Mouse (Mus musculus) liver, embryonic 16.5 days (tissue): ENCODE data around the gene Sema6d. TPM values are rescaled to one million over a fixed set of nuclear protein-coding genes. Genes with fewer than 3 reads are reported as not detected.

Experiments
- ATAC-seq: fragments of 200-750 bp; cut with Nextera tagmentation; 2 replicates; pipeline ENCODE4 v1.8.0; 2017; ENCODE audit warnings: low read depth, mild to moderate bottlenecking, moderate number of reproducible peaks, moderate library complexity
- H3K27ac ChIP-seq: fragments of 300-500 bp; sonication (generic); 2 replicates; pipeline ENCODE4 v1.5.1; 2014; ENCODE audit warnings: mild to moderate bottlenecking, low read length
- H3K27me3 ChIP-seq: fragments of 300-500 bp; sonication (generic); 2 replicates; pipeline ENCODE4 v1.6.1; 2014; ENCODE audit warnings: low read depth, low read length, mixed read lengths; ENCODE audit not compliant: control insufficient read depth, insufficient read depth
- H3K36me3 ChIP-seq: fragments of 300-500 bp; sonication (generic); 2 replicates; pipeline ENCODE4 v1.6.1; 2014; ENCODE audit warnings: mild to moderate bottlenecking; ENCODE audit not compliant: control insufficient read depth, insufficient read depth
- H3K4me1 ChIP-seq: fragments of 300-500 bp; sonication (generic); 2 replicates; pipeline ENCODE4 v1.6.1; 2014; ENCODE audit warnings: low read depth, low read length, mixed read lengths; ENCODE audit not compliant: control insufficient read depth
- H3K4me2 ChIP-seq: fragments of 300-500 bp; sonication (generic); 2 replicates; pipeline ENCODE4 v1.6.1; 2014; ENCODE audit warnings: low read depth, low read length, mixed read lengths
- H3K4me3 ChIP-seq: fragments of 300-500 bp; sonication (generic); 2 replicates; pipeline ENCODE4 v1.5.1; 2014; ENCODE audit warnings: low read depth, mild to moderate bottlenecking, low read length
- H3K9ac ChIP-seq: fragments of 300-500 bp; sonication (generic); 2 replicates; pipeline ENCODE4 v1.6.1; 2014; ENCODE audit warnings: low read depth, low read length
- H3K9me3 ChIP-seq: fragments of 300-500 bp; sonication (generic); replicated peaks from 2 replicates; pipeline ENCODE4 v1.6.1; 2016; ENCODE audit warnings: low read length; ENCODE audit not compliant: control insufficient read depth
- WGBS: fragments of 180-500 bp; shearing (Covaris S2); extraction: QIAGEN DNeasy Blood & Tissue Kit; methylation state at CpG from one replicate; pipeline ENCODE4 v1.1.7; 2014; ENCODE audit not compliant: insufficient replicate concordance; 5-methylcytosine and 5-hydroxymethylcytosine counted together
- polyA plus RNA-seq: library from polyadenylated mRNA; unstranded; fragments of >200 nt; fragmentation: Nextera tagmentation; extraction: Ambion mirVana; gene quantifications from 2 replicates; pipeline ENCODE4 v1.2.1, GENCODE M21; 2015

Sema6d gene
- polyA plus RNA-seq, 1 experiment from 2014 or later: 4.8 TPM

- no peak overlapping the region for H3K27ac ChIP-seq
- no peak overlapping the region for H3K4me3 ChIP-seq
- H3K36me3 ChIP-seq: no peaks in the 10 kb centered on the region
- no peak overlapping the region for H3K4me2 ChIP-seq
- H3K9me3 ChIP-seq: no peaks in the 10 kb centered on the region
- no peaks in the 10 kb centered on the region for H3K4me1 ChIP-seq
- no peaks in the 10 kb centered on the region for H3K27me3 ChIP-seq
- no peak for ATAC-seq
- 61% methylated on average over 2 of the region's 2 CpGs for WGBS
- H3K9ac ChIP-seq: no peak overlapping the region
Measured at GRCm38 (mm10) chr2:124293601-124294000, 203.8 kb downstream of the Sema6d start.

GRCm38 (mm10) chr2:124298351-124298750, 208.6 kb downstream of the Sema6d start:
- Histone ChIP-seq H3K36me3 (no peaks in the 10 kb centered on the region), H3K4me1 (no peaks in the 10 kb centered on the region), H3K27me3 (no peaks in the 10 kb centered on the region), H3K9me3 (no peaks in the 10 kb centered on the region), H3K9ac (no peak overlapping the region), H3K4me2 (no peak overlapping the region), H3K27ac (no peak overlapping the region), H3K4me3 (no peak overlapping the region)
- WGBS: 46% methylated on average over 5 of the region's 5 CpGs
- no peak for ATAC-seq

- Histone ChIP-seq H3K4me1 (no peaks in the 10 kb centered on the region), H3K9ac (no peak overlapping the region), H3K4me3 (no peak overlapping the region), H3K4me2 (no peak overlapping the region), H3K9me3 (no peaks in the 10 kb centered on the region), H3K27ac (no peak overlapping the region), H3K27me3 (no peaks in the 10 kb centered on the region), H3K36me3 (no peaks in the 10 kb centered on the region)
- WGBS: 14% methylated on average over 1 of the region's 1 CpGs
- no peak for ATAC-seq
Measured at GRCm38 (mm10) chr2:124298872-124299271, 209.1 kb downstream of the Sema6d start.

GRCm38 (mm10) chr2:124308605-124309004, 218.8 kb downstream of the Sema6d start:
- H3K27ac ChIP-seq: no peak overlapping the region
- no peaks in the 10 kb centered on the region for H3K36me3 ChIP-seq
- no peak overlapping the region for H3K4me2 ChIP-seq
- H3K27me3 ChIP-seq: no peaks in the 10 kb centered on the region
- WGBS: 52% methylated on average over 2 of the region's 2 CpGs
- H3K9me3 ChIP-seq: no peaks in the 10 kb centered on the region
- H3K4me1 ChIP-seq: no peaks in the 10 kb centered on the region
- no peak for ATAC-seq
- no peak overlapping the region for H3K4me3 ChIP-seq
- H3K9ac ChIP-seq: no peak overlapping the region

GRCm38 (mm10) chr2:124309361-124310128, 219.8 kb downstream of the Sema6d start:
- Histone ChIP-seq H3K9me3 (no peaks in the 10 kb centered on the region), H3K4me3 (no peak overlapping the region), H3K9ac (no peak overlapping the region), H3K36me3 (no peaks in the 10 kb centered on the region), H3K4me2 (no peak overlapping the region), H3K4me1 (no peaks in the 10 kb centered on the region), H3K27me3 (no peaks in the 10 kb centered on the region), H3K27ac (no peak overlapping the region)
- WGBS: 71% methylated on average over 6 of the region's 6 CpGs
- no peak for ATAC-seq

GRCm38 (mm10) chr2:124322528-124323215, 232.9 kb downstream of the Sema6d start:
- H3K27ac ChIP-seq: no peak overlapping the region
- no peak overlapping the region for H3K9ac ChIP-seq
- no peaks in the 10 kb centered on the region for H3K4me1 ChIP-seq
- no peak overlapping the region for H3K4me2 ChIP-seq
- H3K9me3 ChIP-seq: no peaks in the 10 kb centered on the region
- H3K4me3 ChIP-seq: no peak overlapping the region
- no peaks in the 10 kb centered on the region for H3K27me3 ChIP-seq
- no peaks in the 10 kb centered on the region for H3K36me3 ChIP-seq
- ATAC-seq: no peak
- 37% methylated on average over 5 of the region's 5 CpGs for WGBS

GRCm38 (mm10) chr2:124324107-124324724, 234.4 kb downstream of the Sema6d start:
- WGBS: 59% methylated on average over 6 of the region's 6 CpGs
- no peak overlapping the region for H3K9ac ChIP-seq
- no peaks in the 10 kb centered on the region for H3K27me3 ChIP-seq
- no peaks in the 10 kb centered on the region for H3K4me1 ChIP-seq
- no peaks in the 10 kb centered on the region for H3K36me3 ChIP-seq
- H3K4me2 ChIP-seq: no peak overlapping the region
- no peak overlapping the region for H3K27ac ChIP-seq
- no peak for ATAC-seq
- no peaks in the 10 kb centered on the region for H3K9me3 ChIP-seq
- H3K4me3 ChIP-seq: no peak overlapping the region

GRCm38 (mm10) chr2:124329473-124330130, 239.8 kb downstream of the Sema6d start:
- Histone ChIP-seq H3K36me3 (no peaks in the 10 kb centered on the region), H3K27ac (no peak overlapping the region), H3K9me3 (no peaks in the 10 kb centered on the region), H3K4me3 (no peak overlapping the region), H3K9ac (no peak overlapping the region), H3K27me3 (no peaks in the 10 kb centered on the region), H3K4me1 (no peaks in the 10 kb centered on the region), H3K4me2 (no peak overlapping the region)
- no peak for ATAC-seq
- 37% methylated on average over 1 of the region's 1 CpGs for WGBS
